Comparison of ENCODE assay signal across 16 mouse cellular contexts in genomic region chr8:95158654-95159053, GRCm38 (mm10).
"Had no signal": no experiment of that assay in that cellular context is flagged by ENCODE, and none has a peak within 500 bp of the region (broad histone marks: within the 10 kb centered on the region; RNA-seq: fewer than 3 reads in every experiment).

No protein-coding gene starts in this region.

- H3K4me3 ChIP-seq: hindbrain, embryonic 15.5 days; limb, embryonic 12.5 days; liver, embryonic 13.5 days; lung, embryonic 15.5 days; midbrain, embryonic 12.5 days; neural tube, embryonic 13.5 days had no signal

- H3K9me3 ChIP-seq: hindbrain, embryonic 15.5 days; limb, embryonic 12.5 days; liver, embryonic 13.5 days; lung, embryonic 15.5 days; midbrain, embryonic 12.5 days; neural tube, embryonic 13.5 days had no signal

- H3K27me3 ChIP-seq: hindbrain, embryonic 15.5 days; limb, embryonic 12.5 days; liver, embryonic 13.5 days; lung, embryonic 15.5 days; midbrain, embryonic 12.5 days; neural tube, embryonic 13.5 days had no signal

- DNase-seq: layer of hippocampus, adult 9-11 months; layer of hippocampus, postnatal 36 days; liver; liver, embryonic 13.5 days; liver, postnatal 0 days; lung, postnatal 14 days; retina, postnatal 1 day; right cerebral cortex, postnatal 4 days; thymus, postnatal 36 days had no signal

- H3K4me1 ChIP-seq: hindbrain, embryonic 15.5 days; lung, embryonic 15.5 days had no signal

- H3K27ac ChIP-seq: hindbrain, embryonic 15.5 days; limb, embryonic 12.5 days; liver, embryonic 13.5 days; lung, embryonic 15.5 days; macrophage; midbrain, embryonic 12.5 days; neural tube, embryonic 13.5 days had no signal

- H3K36me3 ChIP-seq: hindbrain, embryonic 15.5 days; limb, embryonic 12.5 days; liver, embryonic 13.5 days; lung, embryonic 15.5 days; midbrain, embryonic 12.5 days; neural tube, embryonic 13.5 days had no signal

- ATAC-seq: liver, postnatal 0 days; midbrain, embryonic 16.5 days had no signal

- H3K4me2 ChIP-seq: hindbrain, embryonic 15.5 days; limb, embryonic 12.5 days; liver, embryonic 13.5 days; lung, embryonic 15.5 days; midbrain, embryonic 12.5 days; neural tube, embryonic 13.5 days had no signal

- H3K9ac ChIP-seq: hindbrain, embryonic 15.5 days; limb, embryonic 12.5 days; liver, embryonic 13.5 days; liver, postnatal 0 days; lung, embryonic 15.5 days; midbrain, embryonic 12.5 days; neural tube, embryonic 13.5 days had no signal
